Mouse (Mus musculus) limb, embryonic 11.5 days (tissue): Measurements from ENCODE around the gene Pik3cd. TPM values are rescaled to one million over a fixed set of nuclear protein-coding genes. Genes with fewer than 3 reads are reported as not detected.
A peak's percentile ranks its signal among the peaks of the same experiment; 100 is the strongest.

Experiments
- ATAC-seq: fragments of 200-750 bp; cut with Nextera tagmentation; 2 replicates; pipeline ENCODE4 v1.8.0; 2017; ENCODE audit warnings: low read depth; ENCODE audit not compliant: insufficient number of reproducible peaks, low FRiP score, low TSS enrichment
- DNase-seq: peaks from one replicate; pipeline ENCODE4 v3.0.0-alpha.2; 2015; ENCODE audit warnings: low spot score
- H3K27ac ChIP-seq: fragments of 300-500 bp; sonication (generic); replicated peaks from 2 replicates; pipeline ENCODE4 v1.5.1; 2014; ENCODE audit warnings: low read depth, mild to moderate bottlenecking, low read length
- H3K27me3 ChIP-seq: fragments of 300-500 bp; sonication (generic); 2 replicates; pipeline ENCODE4 v1.6.1; 2014; ENCODE audit warnings: mild to moderate bottlenecking, low read length, mixed read lengths; ENCODE audit not compliant: control insufficient read depth, insufficient read depth
- H3K36me3 ChIP-seq: fragments of 300-500 bp; sonication (generic); 2 replicates; pipeline ENCODE4 v1.6.1; 2014; ENCODE audit warnings: mild to moderate bottlenecking, low read length, moderate library complexity, mixed read lengths; ENCODE audit not compliant: control insufficient read depth, insufficient read depth
- H3K4me1 ChIP-seq: fragments of 300-500 bp; sonication (generic); 2 replicates; pipeline ENCODE4 v1.6.1; 2014; ENCODE audit warnings: low read length, mixed read lengths; ENCODE audit not compliant: control insufficient read depth, insufficient read depth
- H3K4me2 ChIP-seq: fragments of 300-500 bp; sonication (generic); 2 replicates; pipeline ENCODE4 v1.6.1; 2014; ENCODE audit warnings: low read depth, mild to moderate bottlenecking, moderate library complexity; ENCODE audit not compliant: severe bottlenecking
- H3K4me3 ChIP-seq: fragments of 300-500 bp; sonication (generic); 2 replicates; pipeline ENCODE4 v1.5.1; 2014; ENCODE audit warnings: low read depth, low read length
- H3K9ac ChIP-seq: fragments of 300-500 bp; sonication (generic); 2 replicates; pipeline ENCODE4 v1.6.1; 2014; ENCODE audit warnings: mild to moderate bottlenecking, low read length
- H3K9me3 ChIP-seq: fragments of 300-500 bp; sonication (generic); 2 replicates; pipeline ENCODE4 v1.6.1; 2016; ENCODE audit warnings: low read length; ENCODE audit not compliant: control insufficient read depth
- WGBS: fragments of 180-500 bp; shearing (Covaris S2); extraction: QIAGEN DNeasy Blood & Tissue Kit; methylation state at CpG from one replicate; pipeline ENCODE4 v1.1.7; 2014; 5-methylcytosine and 5-hydroxymethylcytosine counted together
- polyA plus RNA-seq: library from polyadenylated mRNA; unstranded; fragments of >200 nt; fragmentation: Nextera tagmentation; extraction: Ambion mirVana; gene quantifications from 2 replicates; pipeline ENCODE4 v1.2.1, GENCODE M21; 2014

The Pik3cd gene
- polyA plus RNA-seq, 1 experiment from 2014 or later, result 2.7 TPM

DNA sequence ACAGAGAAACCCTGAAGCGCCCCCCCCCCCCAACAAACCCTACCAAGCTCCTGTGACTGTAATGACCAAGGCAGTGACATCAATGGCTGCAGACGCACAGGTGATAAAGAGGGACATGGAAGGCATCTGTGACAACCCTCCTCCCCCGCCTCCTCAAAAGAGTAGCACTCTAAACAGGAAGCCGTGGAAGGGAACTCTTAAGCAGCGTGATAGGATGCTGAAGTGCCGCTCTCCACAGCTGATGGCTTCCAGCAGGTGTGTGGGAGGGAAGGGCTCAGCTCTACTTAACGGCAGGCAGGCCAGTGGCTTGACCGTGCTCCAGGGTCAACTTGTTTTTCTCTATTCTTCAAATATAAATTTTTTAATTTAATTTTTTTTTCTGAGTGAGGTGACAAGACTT is 18.8 kb upstream of the Pik3cd start:
- Histone ChIP-seq H3K4me3 (no peak overlapping the region), H3K9ac (no peak overlapping the region), H3K9me3 (no peaks in the 10 kb centered on the region), H3K4me1 (no peaks in the 10 kb centered on the region), H3K4me2 (no peak overlapping the region), H3K36me3 (peaks cover 27% of the 10 kb centered on the region; the same call in 1 of the 2 replicates), H3K27me3 (no peaks in the 10 kb centered on the region), H3K27ac (no peak overlapping the region)
- DNase-seq (no peak), ATAC-seq (no peak)
- WGBS, result 87% methylated on average over 8 of the region's 8 CpGs

DNA sequence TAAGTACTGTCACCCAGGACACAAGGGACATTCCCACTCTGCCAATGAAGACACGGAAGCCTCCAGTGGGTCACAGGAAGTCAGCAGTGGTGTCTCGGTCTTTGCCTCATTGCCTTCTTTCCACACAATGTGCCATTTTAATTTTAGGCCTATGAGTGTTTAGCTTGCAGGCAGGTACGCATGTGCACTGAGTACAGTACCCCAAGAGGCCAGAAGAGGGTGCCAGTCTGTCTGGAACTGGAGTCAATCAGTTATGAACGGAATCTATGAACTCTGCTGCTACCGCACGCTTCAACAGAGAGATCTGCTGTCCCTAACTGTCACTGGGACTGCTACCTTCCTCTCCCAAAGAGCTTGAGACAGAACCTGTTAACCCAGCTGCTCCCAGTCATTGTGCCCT is 17.3 kb upstream of the Pik3cd start:
- peaks cover 27% of the 10 kb centered on the region for H3K36me3 ChIP-seq
- no peak overlapping the region for H3K4me3 ChIP-seq
- no peak overlapping the region for H3K4me2 ChIP-seq
- no peak overlapping the region for H3K9ac ChIP-seq
- no peaks in the 10 kb centered on the region for H3K27me3 ChIP-seq
- no peaks in the 10 kb centered on the region for H3K4me1 ChIP-seq
- DNase-seq, result peak; percentile 63
- no peak overlapping the region for H3K27ac ChIP-seq
- 89% methylated on average over 6 of the region's 6 CpGs for WGBS
- no peak for ATAC-seq
- H3K9me3 ChIP-seq, result no peaks in the 10 kb centered on the region

DNA sequence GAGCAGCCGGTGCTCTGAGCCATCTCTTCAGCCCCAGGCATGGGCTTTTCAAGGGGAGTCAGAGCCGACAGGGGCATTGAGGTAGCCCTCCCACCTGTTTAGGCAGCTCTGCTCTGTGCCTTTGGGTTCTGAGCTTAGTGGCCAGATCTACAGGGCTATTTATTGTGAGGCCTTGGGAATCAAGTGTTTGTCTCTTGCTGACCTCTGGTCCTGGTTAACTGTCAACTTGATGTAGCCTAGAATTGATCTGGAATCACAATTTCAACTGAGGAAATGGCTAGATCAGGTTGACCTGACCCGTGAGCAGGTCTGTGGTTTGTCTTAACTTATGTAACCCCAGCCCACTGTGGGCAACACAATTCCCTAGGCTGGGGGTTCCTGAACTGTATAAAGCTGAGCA is 12.2 kb upstream of the Pik3cd start:
- no peak for DNase-seq
- H3K9me3 ChIP-seq, result no peaks in the 10 kb centered on the region
- H3K36me3 ChIP-seq, result peaks cover 28% of the 10 kb centered on the region
- no peak for ATAC-seq
- H3K27ac ChIP-seq, result no peak overlapping the region
- no peak overlapping the region for H3K4me2 ChIP-seq
- H3K4me3 ChIP-seq, result no peak overlapping the region
- H3K4me1 ChIP-seq, result no peaks in the 10 kb centered on the region
- WGBS, result 78% methylated on average over 3 of the region's 3 CpGs
- no peaks in the 10 kb centered on the region for H3K27me3 ChIP-seq
- no peak overlapping the region for H3K9ac ChIP-seq

DNA sequence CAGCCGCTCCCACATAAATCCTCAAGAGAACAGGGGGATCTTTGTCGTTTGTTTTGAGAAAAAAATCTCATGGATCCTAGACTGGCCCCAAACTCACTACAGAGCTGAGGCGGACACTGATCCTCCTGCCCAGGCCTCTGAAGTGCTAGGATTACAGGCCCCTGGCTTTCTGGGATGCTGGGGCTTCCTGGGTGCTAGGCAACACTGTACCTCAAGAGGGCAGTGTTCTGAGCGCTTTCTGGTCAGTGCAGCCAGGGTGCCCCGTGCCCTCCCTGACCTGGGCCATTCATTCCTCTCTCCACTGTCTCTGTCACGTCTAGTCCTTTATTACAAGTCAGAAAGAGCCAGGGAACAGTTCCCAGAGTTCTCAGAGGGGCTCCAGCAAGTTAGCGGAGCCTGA is 9.6 kb upstream of the Pik3cd start:
- 22% methylated on average over 7 of the region's 7 CpGs for WGBS
- no peak for ATAC-seq
- H3K27ac ChIP-seq, result no peak overlapping the region
- no peaks in the 10 kb centered on the region for H3K4me1 ChIP-seq
- no peaks in the 10 kb centered on the region for H3K9me3 ChIP-seq
- no peak overlapping the region for H3K9ac ChIP-seq
- H3K4me3 ChIP-seq, result no peak overlapping the region
- no peaks in the 10 kb centered on the region for H3K27me3 ChIP-seq
- DNase-seq, result peak; percentile 75
- peaks cover 10% of the 10 kb centered on the region for H3K36me3 ChIP-seq
- no peak overlapping the region for H3K4me2 ChIP-seq

DNA sequence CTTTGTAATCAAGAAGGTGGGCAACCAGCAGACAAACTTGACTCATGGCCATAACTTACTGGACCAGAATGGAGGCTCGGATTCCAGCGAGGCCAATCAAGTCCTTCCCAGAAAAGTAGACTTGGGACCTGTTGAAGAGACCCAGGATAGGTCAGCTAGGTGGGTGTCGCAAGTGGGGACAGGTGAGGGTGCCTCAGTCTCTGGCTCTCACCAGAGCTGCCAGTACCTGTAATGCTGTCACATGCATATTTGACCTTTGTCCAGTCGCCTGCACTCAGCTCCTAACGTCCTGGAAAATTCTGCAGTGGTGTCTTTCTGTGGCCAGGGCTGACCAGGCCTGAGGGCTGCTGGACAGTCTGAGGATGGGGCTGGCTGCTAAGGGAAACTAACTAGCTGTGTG is 9.1 kb upstream of the Pik3cd start:
- Histone ChIP-seq H3K9ac (no peak overlapping the region), H3K9me3 (no peaks in the 10 kb centered on the region), H3K4me1 (no peaks in the 10 kb centered on the region), H3K27me3 (no peaks in the 10 kb centered on the region), H3K36me3 (peaks cover 10% of the 10 kb centered on the region), H3K27ac (no peak overlapping the region), H3K4me3 (no peak overlapping the region), H3K4me2 (no peak overlapping the region)
- DNase-seq (no peak), ATAC-seq (no peak)
- WGBS, result 91% methylated on average over 5 of the region's 5 CpGs

DNA sequence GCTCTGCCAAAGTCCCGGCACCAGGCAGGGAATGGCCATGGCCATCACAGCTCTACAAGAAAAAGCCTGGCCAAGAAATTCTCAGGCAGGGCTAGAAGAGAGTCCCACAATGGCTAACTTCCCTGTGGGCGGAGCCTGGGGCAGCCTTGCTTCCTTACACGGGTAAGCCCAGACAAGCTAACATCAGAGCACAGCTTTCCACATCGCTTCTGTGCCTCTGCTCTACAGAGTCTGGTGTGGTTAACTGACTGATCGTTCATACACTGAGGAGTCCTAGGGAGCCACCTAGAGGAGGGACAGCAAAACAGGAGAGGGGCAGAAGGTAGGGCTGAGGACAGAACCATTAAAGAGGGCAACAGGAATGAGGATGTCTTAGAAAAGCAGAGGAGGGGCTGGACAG is 8.1 kb upstream of the Pik3cd start:
- DNase-seq (peak; percentile 53), ATAC-seq (peak; percentile 66)
- Histone ChIP-seq H3K4me3 (no peak overlapping the region), H3K27ac (no peak overlapping the region), H3K27me3 (no peaks in the 10 kb centered on the region), H3K9ac (no peak overlapping the region), H3K36me3 (peaks cover 4% of the 10 kb centered on the region; the same call in 1 of the 2 replicates), H3K4me2 (no peak overlapping the region), H3K9me3 (no peaks in the 10 kb centered on the region), H3K4me1 (no peaks in the 10 kb centered on the region)
- 20% methylated on average over 5 of the region's 5 CpGs for WGBS

DNA sequence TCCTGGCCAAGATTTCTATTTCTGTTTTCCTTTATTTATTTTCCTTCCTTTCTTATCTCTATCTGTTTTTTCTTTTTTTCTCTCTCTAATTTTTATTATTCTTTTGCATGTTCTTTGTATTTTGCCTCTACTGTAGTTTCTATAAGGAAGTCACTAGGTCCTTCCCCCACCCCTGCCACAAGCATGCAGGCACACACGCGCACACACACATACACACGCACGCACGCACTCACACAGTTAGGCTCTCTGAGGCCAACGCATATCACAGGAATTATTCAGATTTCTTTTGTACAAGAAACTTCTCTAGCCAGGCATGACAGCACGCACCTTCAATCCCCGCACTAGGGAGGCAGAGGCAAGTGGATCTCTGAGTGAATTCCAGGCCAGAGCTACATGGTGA is 3.6 kb upstream of the Pik3cd start:
- Histone ChIP-seq H3K9me3 (no peaks in the 10 kb centered on the region), H3K4me2 (no peak overlapping the region), H3K4me3 (no peak overlapping the region), H3K27ac (no peak overlapping the region), H3K36me3 (no peaks in the 10 kb centered on the region), H3K9ac (no peak overlapping the region), H3K4me1 (no peaks in the 10 kb centered on the region), H3K27me3 (no peaks in the 10 kb centered on the region)
- 95% methylated on average over 8 of the region's 8 CpGs for WGBS
- DNase-seq (no peak), ATAC-seq (no peak)

DNA sequence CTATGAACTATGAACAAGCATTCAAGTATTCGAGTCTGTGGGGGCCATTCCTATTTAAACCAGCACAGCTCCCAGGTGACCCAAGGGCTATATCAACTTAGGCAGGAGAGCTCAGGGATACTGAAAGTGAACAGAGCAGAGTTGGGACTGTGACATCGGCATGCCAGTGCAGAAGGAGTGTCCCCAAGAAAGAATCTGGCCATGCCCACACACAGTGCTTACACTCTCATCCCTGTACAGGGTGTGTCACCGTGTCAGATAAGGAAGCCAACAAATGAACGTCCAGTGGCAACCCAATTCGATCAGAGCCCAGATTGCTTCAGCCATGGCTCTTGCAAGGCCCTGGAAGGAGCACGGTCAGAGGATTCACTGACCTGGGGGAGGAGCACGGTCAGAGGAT is 2.9 kb upstream of the Pik3cd start:
- Histone ChIP-seq H3K36me3 (no peaks in the 10 kb centered on the region), H3K27ac (no peak overlapping the region), H3K4me2 (no peak overlapping the region), H3K27me3 (no peaks in the 10 kb centered on the region), H3K9me3 (no peaks in the 10 kb centered on the region), H3K4me1 (no peaks in the 10 kb centered on the region), H3K4me3 (no peak overlapping the region), H3K9ac (no peak overlapping the region)
- ATAC-seq (no peak), DNase-seq (no peak)
- 80% methylated on average over 7 of the region's 7 CpGs for whole genome bisulfite sequencing

DNA sequence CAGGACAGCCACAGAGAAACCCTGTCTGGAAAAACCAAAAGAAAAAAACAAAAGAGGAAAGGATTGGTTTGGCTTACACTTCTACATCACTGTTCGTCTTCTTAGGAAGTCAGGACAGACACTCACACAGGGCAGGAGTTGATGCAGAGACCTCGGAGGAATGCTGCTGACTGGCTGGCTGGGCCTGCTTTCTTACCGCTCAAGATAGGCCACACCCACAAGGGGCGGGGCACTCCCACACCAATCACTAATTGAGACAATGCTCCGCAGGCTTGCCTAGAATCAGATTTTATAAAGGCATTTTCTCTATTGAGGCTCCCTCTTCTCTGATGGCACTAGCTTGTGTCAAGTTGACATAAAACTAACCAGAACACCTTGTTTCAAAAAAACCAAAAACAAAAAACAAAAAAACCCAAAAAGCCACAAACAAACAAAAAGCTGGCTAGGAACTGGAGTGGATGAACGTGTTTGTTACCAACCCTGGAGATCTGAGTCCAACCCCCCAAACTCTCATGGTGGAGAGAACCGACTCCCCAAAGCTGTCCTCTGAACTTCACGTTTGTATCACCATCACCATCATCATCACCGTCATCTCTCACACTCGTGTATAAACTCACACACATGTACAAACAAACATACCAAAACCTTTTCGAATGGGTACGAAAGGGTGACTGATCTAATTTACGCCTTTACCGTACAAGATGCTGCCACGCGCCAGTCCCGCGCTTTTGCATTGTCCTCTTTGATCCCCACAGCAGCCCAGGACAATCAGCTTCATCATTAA is 753 bp downstream of the Pik3cd start:
- DNase-seq, result peak; percentile 57

More for the DNA sequence above, 753 bp downstream of the Pik3cd start:
- no peak overlapping the region for H3K9ac ChIP-seq
- H3K4me2 ChIP-seq, result no peak overlapping the region
- peaks cover 10% of the 10 kb centered on the region for H3K27me3 ChIP-seq
- H3K4me1 ChIP-seq, result no peaks in the 10 kb centered on the region
- no peaks in the 10 kb centered on the region for H3K36me3 ChIP-seq
- WGBS, result 60% methylated on average over 18 of the region's 18 CpGs
- H3K27ac ChIP-seq, result no peak overlapping the region
- H3K4me3 ChIP-seq, result no peak overlapping the region
- no peaks in the 10 kb centered on the region for H3K9me3 ChIP-seq
- no peak for ATAC-seq
